Mouse (Mus musculus) v-Abl transformed pro-B cells (cell line): ENCODE measurements around the gene Fkbp6.

Source experiments
- in situ Hi-C, 2 experiments: fragments of 400-800 bp; cut with MboI; formaldehyde crosslinking; loops; one replicate each; pipeline ENCODE4 v1.15.1; 2025; ENCODE audit not compliant: unreplicated experiment in 2 of 2

The Fkbp6 gene

GRCm38 (mm10) chr5:135356090-135356489 is 6.2 kb upstream of the Fkbp6 start:
- in situ Hi-C loops = no loop called here

GRCm38 (mm10) chr5:135353564-135353963 is 3.7 kb upstream of the Fkbp6 start:
- in situ Hi-C loops = no loop called here

GRCm38 (mm10) chr5:135352995-135353394 is 3.2 kb upstream of the Fkbp6 start, which contains the start of gene Trim50:
Trim50 (plus strand) TSS chr5:135353295.
- in situ Hi-C loops = no loop called here

- in situ Hi-C loops = no loop called here
Observed at GRCm38 (mm10) chr5:135351606-135352005, 1.8 kb upstream of the Fkbp6 start.

DNA sequence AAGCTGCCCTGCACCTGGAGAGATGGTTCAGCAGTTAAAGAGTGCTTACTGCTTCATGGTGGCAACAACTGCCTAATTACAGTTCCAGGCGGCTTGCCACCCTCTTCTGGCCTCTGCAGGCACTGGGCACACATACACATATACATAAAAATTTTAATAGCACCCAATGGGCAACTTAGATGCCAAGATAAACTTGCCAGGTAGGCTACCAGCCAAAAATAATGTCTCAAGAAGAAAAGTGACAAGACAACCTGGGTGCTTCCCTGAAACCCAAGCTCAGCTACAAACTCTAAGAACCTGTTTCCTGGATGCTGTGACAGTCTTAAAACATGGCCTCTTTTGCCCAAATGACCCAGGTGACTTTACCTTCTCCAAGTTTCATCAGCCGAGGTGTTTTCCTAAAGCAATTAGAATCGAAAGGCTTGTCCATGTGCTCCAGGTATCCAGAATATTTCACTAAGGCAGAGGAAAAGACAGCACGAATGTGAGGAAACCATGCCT is 2.3 kb downstream of the Fkbp6 start:
- in situ Hi-C loops = no loop called here

- in situ Hi-C loops = no loop called here
Observed at GRCm38 (mm10) chr5:135346430-135346829, 3.4 kb downstream of the Fkbp6 start.

GRCm38 (mm10) chr5:135345989-135346388 is 3.9 kb downstream of the Fkbp6 start:
- in situ Hi-C loops = no loop called here

GRCm38 (mm10) chr5:135337575-135337974 is 12.3 kb downstream of the Fkbp6 start:
- in situ Hi-C loops = no loop called here

- in situ Hi-C loops = no loop called here
Observed at GRCm38 (mm10) chr5:135331161-135331560, 18.7 kb downstream of the Fkbp6 start.

DNA sequence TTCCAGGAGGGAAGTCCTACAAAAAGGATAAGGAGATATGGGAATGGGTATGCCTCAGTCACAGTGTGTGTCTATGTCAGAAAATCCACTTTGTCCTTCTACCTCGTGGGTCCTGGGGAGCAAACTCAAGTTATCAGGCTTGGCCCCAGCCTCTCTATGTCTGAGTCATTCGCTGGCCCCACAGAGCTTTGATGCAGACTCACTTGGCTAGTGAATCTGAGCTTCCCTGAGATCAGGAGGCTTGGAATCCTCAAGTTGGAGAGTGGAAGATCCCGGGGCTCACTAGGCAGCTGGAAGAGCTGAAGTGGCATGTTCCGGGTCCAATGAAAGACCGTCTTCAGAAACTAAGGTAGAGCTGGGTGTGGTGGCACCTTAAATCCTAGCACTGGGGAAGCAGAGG is 19.6 kb downstream of the Fkbp6 start:
- in situ Hi-C loops = no loop called here

DNA sequence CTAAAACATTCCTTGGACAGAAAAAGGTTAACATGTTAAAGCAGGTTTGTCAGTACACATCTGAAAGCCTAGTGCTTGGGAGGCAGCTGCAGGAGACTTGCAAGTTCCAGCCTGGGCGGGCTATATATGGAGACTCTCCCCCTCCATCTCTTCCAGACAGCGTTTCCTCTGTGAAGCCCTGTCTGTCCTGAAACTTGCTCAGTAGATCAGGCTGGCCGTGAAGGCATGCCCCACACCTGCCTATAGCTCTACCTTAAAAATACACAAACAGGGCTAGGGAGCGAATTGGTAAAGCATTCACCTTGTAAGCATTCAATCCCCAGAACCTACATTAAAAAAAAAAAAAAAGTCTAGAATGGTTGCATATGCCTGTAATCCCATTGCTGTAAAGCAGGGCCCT is 20.4 kb downstream of the Fkbp6 start:
- in situ Hi-C loops = no loop called here

- in situ Hi-C loops = no loop called here
Observed at GRCm38 (mm10) chr5:135326121-135326659, 23.7 kb downstream of the Fkbp6 start.

DNA sequence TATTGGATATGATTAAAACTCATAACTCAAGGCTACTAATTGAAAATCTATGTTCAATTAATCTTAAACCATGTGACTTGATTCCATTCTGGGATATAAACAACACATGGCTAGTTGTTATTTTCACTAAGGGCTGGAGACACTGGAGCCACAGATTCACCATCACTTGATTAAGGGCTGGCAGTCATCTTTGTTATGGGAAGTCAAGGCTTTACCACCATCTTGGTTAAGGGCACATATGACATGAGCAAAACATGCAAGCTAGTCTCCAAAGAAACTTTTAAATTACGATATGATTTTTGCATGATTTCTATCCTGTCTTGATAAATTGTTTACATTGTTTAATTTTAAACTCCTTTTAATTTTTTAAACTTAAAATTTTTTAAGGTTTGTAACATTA is 27.6 kb downstream of the Fkbp6 start:
- in situ Hi-C loops = no loop called here

DNA sequence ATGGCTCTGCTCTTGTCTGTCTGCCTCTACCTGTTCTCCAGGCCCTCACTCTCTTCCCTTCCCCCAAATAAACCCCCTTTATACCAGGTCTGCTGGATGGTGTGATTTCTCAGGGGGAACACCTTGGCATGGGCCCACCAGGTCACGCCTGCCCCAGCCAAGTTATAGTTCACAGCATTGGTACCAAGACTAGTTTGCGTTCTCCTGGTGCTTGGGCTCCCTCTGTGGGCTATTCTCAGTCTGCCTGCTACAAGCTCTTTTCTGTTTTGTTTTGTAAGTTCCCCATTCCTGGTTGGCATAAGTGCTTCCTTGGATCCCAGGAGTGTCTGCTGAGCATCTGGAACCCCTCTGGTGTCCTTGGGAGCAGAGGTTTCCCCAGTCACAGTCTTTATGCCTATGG is 30.0 kb downstream of the Fkbp6 start:
- in situ Hi-C loops = no loop called here

DNA sequence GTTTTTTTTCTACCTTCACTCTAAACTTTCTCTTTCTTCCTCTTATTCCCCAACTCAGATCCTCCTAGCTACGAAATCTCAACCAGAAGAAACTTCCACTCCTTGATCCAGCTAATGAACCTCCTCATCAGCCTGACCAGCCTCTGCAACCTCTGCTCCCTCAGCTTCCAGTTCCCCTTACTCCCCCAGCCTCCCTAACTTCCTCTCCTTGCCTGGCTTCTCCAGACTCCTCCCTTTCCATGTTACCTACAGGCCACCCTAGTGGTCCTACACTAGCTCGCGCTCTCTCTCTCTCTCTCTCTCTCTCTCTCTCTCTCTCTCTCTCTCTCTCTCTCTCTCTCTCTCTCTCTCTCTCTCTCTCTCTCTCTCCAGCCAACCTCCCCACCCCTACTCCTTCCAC is 33.7 kb downstream of the Fkbp6 start:
- in situ Hi-C loops = no loop called here

GRCm38 (mm10) chr5:135306321-135306965 is 43.4 kb downstream of the Fkbp6 start:
- in situ Hi-C loops = no loop called here

DNA sequence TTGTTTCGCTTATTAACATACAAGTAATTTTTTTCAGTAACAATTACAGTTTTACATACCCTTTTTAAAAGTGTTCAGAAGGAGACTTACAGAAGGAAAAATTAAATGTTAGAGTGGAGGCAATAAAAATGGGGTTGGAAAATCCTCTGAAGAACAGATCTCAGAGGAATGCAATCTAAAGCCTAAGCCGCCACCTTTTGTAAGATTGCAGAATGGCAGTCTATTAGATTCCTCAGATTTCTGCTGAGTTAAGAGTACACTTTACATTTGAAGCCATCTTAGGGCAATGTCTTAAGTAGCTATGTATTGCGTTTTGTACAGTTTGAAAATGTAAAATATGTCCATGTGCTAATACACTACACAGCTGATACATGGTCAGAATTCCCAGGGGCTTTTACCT is 47.4 kb downstream of the Fkbp6 start:
- in situ Hi-C loops = no loop called here

DNA sequence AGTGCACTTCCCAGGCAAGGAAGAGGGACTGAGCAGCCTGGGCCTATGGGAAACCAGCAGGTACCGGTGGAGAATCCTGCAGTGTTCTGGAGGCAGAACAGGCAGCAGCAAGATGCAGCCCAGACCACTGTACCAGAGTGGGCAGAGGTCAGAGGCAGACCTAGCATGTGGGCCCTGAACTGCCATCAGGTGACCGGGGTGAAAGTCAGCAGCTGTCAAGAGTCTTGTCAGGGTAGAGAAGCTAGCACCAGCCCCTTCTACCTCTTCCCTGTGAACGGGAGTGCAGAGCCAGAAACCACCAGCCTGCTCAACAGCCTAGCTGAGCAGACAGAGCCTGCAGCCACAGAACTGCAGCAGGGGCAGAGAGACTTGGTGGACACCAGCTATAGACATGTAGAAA is 47.9 kb downstream of the Fkbp6 start:
- in situ Hi-C loops = no loop called here

- in situ Hi-C loops = loop anchor here in 1 of 2 experiments (25.0 kb wide), 1 partner anchor 380 kb away; the partner anchor contains the start of genes Cldn13 and Tmem270
Observed at GRCm38 (mm10) chr5:135292001-135292400, 57.8 kb downstream of the Fkbp6 start.

GRCm38 (mm10) chr5:135291193-135291592 is 58.7 kb downstream of the Fkbp6 start:
- in situ Hi-C loops = loop anchor here in 1 of 2 experiments (25.0 kb wide), 1 partner anchor 379 kb away; the partner anchor contains the start of genes Cldn13 and Tmem270

- in situ Hi-C loops = loop anchor here in 1 of 2 experiments (25.0 kb wide), 1 partner anchor 378 kb away; the partner anchor contains the start of genes Cldn13 and Tmem270
Observed at GRCm38 (mm10) chr5:135290703-135291102, 59.1 kb downstream of the Fkbp6 start.

DNA sequence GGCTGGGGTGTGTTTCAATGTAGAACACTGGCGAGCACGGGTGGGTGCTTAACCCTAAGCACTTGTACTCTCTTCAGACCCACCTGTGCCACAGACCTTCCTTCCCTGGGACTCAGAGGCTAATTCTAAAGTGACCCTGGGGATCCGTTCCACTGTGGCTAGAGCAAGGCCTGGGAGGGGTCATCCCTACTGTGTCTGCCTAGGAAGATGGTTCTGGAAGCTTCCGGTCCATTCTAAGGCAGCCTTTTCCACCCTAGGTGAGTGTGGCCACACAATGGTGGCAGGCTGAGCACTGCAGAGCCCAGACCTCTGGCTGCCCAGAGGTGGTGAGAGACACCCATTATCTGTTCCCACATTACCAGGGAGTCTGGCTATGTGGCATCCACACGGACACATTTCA is 62.9 kb downstream of the Fkbp6 start:
- in situ Hi-C loops = loop anchor here (5.0 to 25.0 kb wide), 5 partner anchors 50 to 375 kb away; partner anchors contain the start of genes Cldn13 (in 2 of the 2) and Tmem270 (in 1 of the 2)
